9 mouse cellular contexts compared by ENCODE assay signal in the genomic region with DNA sequence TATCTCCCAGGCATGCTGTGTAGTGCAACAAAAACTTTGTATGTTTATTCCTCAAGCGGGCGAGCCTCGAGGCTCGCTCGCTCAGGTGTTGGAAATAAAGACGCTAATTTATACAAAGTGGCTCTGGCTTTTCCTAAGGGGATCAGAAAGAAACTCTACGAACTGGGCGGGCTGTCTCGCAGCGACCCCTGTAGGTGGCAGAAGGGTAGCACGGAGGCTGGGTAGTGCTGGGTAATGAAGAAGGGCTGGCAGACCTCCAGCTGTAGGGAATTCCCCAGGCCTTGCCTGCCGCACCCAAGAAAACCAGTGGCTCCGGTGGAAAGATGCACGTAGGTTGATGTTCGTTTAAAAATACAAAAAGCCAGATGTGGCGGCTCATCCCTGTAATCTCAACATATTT. TPM values are rescaled to one million over a fixed set of nuclear protein-coding genes. Genes with fewer than 3 reads are reported as not detected.
A peak's percentile ranks its signal among the peaks of the same experiment; 100 is the strongest.
DNase-seq lines count a peak whose midpoint lies in the region; ATAC-seq lines count a peak whose summit lies in the region.
"Had no signal": no experiment of that assay in that cellular context is flagged by ENCODE, and none has a peak within 500 bp of the region (broad histone marks: within the 10 kb centered on the region; RNA-seq: fewer than 3 reads in every experiment).

No protein-coding gene starts in this region.

- ATAC-seq in frontal cortex, adult (ENCODE audit: low TSS enrichment), result peak; percentile 39; the same call in 1 of the 2 replicates
- 0 out of 2 replicates have a peak, but pooled peaks have one; percentile 34 for ATAC-seq in forebrain, embryonic 13.5 days

- no peak for DNase-seq in frontal cortex, postnatal 25 days (ENCODE audit: low spot score in 2 of 2)
- DNase-seq in A20 (ENCODE audit: low read depth, low spot score), result peak; percentile 85
- peak; percentile 78 for DNase-seq in adrenal gland, postnatal 10 days
- DNase-seq in kidney, postnatal 14 days, result peak; percentile 53
- peak; percentile 50 for DNase-seq in lung, postnatal 14 days
- DNase-seq in spleen, postnatal 36 days (ENCODE audit: low spot score in 2 of 2), result peak; percentile 38 to 49

- no peak overlapping the region for H3K4me2 ChIP-seq in forebrain, embryonic 13.5 days

- no peaks in the 10 kb centered on the region for H3K9me3 ChIP-seq in forebrain, embryonic 13.5 days (replicated peaks)

- WGBS in forebrain, embryonic 13.5 days, result 7% methylated on average over 16 of the region's 16 CpGs

- H3K9ac ChIP-seq in forebrain, embryonic 13.5 days, result no peak overlapping the region

- no peaks in the 10 kb centered on the region for H3K36me3 ChIP-seq in forebrain, embryonic 13.5 days (ENCODE audit: poor library complexity, severe bottlenecking)

- no peak overlapping the region for H3K4me3 ChIP-seq in forebrain, embryonic 13.5 days

- peaks cover 60% of the 10 kb centered on the region for H3K27me3 ChIP-seq in forebrain, embryonic 13.5 days

- H3K27ac ChIP-seq in forebrain, embryonic 13.5 days, result no peak overlapping the region

- H3K4me1 ChIP-seq in forebrain, embryonic 13.5 days, result peaks cover 22% of the 10 kb centered on the region

RNA-seq across cellular contexts. Expression of a gene that starts 2.7 kb away (rescaled TPM):
- 1 to 10 TPM in 1 of 2 experiments, under 1 TPM in 1; 0.84 to 2.7 TPM for total RNA-seq in adrenal gland, postnatal 10 days (2021)
- not detected in 2 replicates for polyA plus RNA-seq in forebrain, embryonic 13.5 days (2015; fragmentation: Nextera tagmentation; extraction: Ambion mirVana)
- polyA plus RNA-seq: large intestine, adult 2 months had no signal

RNA-seq across cellular contexts. Expression of a gene that starts 17.3 kb away (rescaled TPM):
- 1 to 10 TPM in 1 of 2 experiments, under 1 TPM in 1; 0.63 to 1.7 TPM for total RNA-seq in adrenal gland, postnatal 10 days (2021)
- polyA plus RNA-seq in forebrain, embryonic 13.5 days (2015; fragmentation: Nextera tagmentation; extraction: Ambion mirVana), result 3.6 and 6.9 TPM in 2 replicates

Comparison
In these comparisons a context has a peak if more than half of its experiments do, and no peak if none do; other contexts are left out.
1. DNase-seq: peak in A20 (single experiment), adrenal gland, postnatal 10 days (single experiment), kidney, postnatal 14 days (single experiment), lung, postnatal 14 days (single experiment) and spleen, postnatal 36 days (2 of 2); none in frontal cortex, postnatal 25 days (0 of 2).